17 mouse cellular contexts compared by ENCODE assay signal in the genomic region with DNA sequence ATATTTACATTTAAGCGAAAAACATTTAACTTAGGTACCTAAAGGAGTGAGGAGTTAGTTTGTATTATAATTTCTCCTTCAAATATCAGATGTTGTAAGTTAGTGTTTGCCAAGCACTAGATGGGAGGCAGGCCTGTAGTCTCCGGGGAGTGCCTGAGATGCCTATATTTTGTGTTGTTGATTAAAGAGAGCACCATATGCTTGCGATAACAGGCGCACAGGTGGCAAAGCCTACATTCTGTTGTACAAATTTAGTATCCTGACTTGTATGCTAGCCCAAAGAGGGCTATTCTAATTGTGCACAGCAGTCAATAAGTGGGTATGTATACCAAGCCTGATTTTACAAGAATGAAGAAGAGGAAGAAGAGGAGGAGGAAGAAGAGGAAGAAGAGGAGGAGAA.
"Had no signal": no experiment of that assay in that cellular context is flagged by ENCODE, and none has a peak within 500 bp of the region (broad histone marks: within the 10 kb centered on the region; RNA-seq: fewer than 3 reads in every experiment).

No protein-coding gene starts in this region.

- DNase-seq: gastrocnemius, adult 2 months; gastrocnemius, postnatal 10 days; gastrocnemius, postnatal 25 days; heart, adult 18-20 months; heart, postnatal 10 days; heart, postnatal 4 days; kidney, adult 18-20 months; kidney, adult 8-10 months; kidney, postnatal 10 days; kidney, postnatal 25 days; kidney, postnatal 4 days; left cerebral cortex, postnatal 4 days had no signal

- ATAC-seq: hindbrain, embryonic 16.5 days; inflammation-experienced regulatory T-cells, adult 6 months; intestine, embryonic 15.5 days; intestine, postnatal 0 days; liver, embryonic 12.5 days had no signal
